Mouse (Mus musculus): ENCODE data around the gene Foxa3.

Gene Foxa3

DNA sequence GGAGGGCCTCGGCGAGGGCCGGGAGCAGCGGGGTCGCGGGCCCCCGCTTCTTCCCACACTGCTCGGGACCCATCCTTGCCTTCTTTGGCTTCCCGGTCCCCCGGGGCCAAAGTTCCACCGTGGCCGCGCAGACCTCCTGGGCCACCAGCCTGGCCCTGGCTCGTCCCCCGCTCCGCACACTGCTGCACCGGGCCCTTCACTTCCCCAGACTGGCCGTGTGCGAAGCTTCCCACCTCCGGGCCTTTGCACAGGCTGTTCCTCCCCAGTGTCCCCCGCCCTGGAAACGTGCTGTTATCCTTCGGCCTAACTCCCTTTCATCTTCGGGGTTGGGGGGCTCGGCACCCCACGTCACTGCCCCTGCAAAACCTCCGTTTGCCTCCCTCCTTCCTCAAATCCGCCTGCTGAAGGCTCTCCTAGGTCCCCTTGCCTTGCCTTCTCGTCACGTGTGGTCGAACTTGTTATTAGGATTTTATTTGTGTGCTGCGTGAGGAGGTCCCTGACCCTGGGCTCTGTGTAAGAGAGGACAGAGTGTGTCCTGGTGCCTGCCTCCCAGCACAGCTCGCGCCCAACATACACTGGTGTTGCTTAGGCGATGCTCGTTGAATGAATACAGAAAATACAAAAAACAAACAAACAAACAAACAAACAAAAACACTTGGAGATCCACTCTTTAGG is 1.4 kb upstream of the Foxa3 start:
- no peak for DNase-seq (ENCODE audit: low read depth, low spot score)

DNA sequence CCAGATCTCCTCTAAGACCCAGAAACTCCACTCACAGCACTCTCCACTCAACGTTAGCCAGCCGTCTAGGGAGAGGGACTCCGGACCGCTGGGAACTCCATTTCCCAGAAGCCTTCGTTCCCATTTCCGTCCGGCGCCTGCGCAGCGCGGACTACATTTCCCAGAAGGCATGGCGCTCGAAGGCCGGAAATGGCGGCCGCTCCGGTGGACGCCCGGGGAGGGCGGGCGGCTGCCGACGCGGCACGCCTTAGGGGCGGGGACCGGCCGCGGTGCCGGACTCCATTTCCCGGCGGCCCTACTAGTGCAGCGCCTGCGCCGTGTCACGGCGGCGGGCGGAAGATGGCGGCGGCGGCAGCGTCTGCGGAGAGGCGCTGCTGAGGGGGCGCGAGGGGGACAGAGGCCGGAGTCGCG is 763 bp upstream of the Foxa3 start, which contains the start of gene Sympk:
Gene Sympk, plus strand, starts transcription at position 282 of the 411 bp plus-strand sequence.
- peak; percentile 94 for DNase-seq (ENCODE audit: low read depth, low spot score)

DNA sequence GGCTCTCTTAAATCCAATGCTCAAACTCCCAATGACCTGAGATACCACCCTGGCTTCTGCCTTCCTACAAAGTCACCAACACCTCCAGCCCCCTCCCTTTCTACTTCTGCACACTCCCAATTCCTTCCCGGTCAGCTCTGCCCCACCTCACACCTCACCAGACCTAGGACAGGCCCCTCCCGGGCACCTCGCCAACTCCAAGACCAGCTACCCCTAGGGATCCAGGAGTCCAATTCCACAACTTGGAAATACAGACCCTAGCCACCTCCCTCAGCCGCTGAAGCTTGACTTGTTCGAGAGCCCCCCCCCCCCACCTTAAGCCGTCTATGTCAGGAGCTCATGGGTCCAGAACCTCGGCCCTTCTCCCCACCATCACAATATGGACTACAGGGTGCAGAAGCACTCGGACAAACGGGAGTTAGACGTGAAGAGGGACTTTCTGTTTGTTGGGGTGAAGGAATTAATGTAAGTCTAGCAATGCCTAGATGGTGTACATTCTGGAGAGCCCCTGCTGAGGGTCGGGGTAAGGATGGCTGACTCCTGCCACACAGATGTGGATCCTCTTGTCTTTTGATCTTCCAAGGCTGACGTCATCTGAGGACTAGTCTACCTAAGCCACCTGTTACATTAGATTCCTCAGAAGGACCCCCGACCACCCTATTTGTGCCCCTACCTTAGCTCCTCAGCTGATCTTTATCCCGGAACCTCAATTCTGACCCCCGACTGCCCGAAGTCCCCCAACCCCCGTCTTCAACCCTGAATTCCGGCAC is 964 bp downstream of the Foxa3 start:
- no peak for DNase-seq (ENCODE audit: low read depth, low spot score)

DNA sequence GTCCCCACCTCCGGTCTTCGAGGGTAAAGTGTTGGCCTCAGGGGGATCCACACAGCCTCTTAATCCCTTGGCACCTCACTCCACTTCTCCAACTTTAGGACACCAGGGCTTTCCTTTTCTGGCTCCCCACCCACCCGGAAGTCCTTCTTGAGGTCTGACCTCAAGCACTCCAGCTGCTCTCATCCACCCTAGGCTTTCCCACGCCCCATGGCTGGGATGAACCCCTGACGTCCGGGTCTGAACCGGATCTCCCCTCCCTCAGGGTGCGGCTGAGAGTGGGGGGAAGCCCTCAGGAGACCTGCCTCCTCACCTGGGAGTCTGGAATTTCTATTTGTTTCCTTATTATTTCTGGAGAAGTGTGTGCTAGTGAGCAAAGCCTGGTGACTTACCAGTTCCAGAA is 2.3 kb downstream of the Foxa3 start:
- DNase-seq (ENCODE audit: low read depth, low spot score): no peak

DNA sequence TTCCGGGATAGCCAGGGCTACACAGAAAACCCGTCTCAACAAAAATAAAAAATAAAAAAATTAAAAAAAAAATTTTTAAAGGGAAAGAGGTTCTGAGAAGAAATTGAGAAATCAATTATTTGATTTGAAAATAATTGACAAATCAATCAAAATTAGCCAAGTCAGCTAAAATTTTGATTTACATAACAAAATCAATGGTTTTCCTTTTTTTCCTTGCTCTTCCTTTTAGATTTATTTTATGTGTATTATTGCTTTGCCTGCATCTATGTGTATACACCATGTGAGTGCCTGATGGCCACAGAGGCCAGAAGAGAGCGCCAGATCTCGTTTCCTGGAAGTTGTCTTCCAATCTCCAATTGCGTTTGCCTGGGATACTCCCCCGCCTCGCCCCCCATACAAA is 5.4 kb downstream of the Foxa3 start:
- no peak for DNase-seq (ENCODE audit: low read depth, low spot score)

DNA sequence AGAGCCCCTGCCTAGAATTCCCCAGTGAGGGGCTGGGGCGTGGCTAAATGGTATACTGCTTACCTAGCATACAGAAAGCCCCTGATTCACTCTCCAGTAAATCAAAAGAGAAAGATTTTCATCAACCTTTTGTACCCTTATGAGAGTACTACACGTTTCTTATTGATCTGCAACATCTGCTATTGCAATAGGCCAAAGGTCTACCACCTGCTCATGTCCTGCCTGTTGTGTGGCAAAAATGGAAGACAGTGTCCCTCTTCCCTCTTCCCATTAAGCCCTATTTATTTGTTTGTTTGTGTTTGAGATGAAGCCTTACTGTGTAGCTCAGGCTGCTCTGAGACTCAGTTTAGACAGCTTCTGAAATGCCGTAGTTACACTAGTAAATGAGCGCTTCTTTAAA is 7.3 kb downstream of the Foxa3 start:
- no peak for DNase-seq (ENCODE audit: low read depth, low spot score)

DNA sequence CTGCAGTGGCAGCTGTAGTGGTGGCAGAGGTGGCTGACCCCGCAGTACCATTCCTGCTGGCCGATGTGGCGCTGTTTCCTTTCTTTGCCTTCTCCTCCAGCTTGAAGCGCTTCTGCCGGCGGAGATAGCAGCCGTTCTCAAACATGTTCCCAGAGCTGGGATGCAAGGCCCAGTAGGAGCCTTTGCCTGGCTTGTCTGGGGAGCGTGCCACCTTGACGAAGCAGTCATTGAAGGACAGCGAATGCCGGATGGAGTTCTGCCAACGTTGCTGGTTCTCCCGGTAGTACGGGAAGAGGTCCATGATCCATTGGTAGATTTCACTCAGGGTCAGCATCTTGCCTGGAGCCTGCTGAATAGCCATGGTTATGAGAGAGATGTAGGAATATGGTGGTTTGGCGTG is 8.9 kb downstream of the Foxa3 start:
- DNase-seq (ENCODE audit: low read depth, low spot score): no peak

DNA sequence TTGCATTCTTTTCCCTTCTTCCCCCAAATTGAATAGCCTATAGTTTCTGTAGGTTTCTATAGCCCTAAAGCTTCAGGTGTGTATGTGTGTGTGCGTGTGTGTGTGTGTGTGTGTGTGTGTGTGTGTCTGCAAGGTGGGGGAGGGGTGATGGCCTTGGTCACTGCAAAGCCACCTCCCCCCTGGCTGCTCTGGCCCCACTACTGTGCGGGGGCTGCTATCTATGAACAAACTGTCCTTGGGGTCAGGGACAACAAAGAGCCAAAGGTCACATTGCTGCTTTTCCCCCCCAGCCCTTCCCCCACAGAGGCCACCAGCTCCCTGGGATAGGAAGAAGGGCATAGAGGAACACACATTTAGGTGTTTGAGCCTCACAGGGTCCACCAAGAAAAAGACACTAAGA is 10.5 kb downstream of the Foxa3 start:
- no peak for DNase-seq (ENCODE audit: low read depth, low spot score)

DNA sequence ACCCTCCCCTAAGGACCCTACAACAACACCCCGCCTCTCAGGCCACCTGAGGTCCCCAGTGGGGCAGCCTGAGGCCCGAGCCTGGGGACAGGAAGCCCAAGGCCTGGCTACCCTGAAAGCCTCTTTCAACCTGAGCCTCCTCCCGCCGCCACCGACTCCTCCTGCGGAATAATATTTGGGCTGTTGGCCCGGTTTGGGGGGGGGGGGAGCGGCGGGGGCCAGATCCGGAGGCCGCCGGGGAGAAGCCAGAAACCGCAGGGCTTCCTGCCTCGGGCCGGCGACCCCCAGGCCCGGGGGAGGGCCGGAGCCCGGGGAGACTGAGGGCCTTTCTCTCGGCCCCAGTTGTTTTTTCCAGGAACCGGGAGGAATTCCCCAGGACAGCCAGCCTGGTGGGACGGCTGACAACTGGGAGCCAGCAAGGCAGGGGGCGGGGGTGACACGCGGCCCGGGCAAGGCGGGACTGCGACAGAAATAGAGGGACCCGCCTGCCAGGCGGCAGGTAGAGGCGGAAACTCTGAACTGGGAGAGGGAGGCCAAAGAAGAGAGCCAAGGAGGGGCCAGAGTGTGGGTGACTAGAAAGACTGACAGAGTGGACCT is 11.2 kb downstream of the Foxa3 start:
- no peak for DNase-seq (ENCODE audit: low read depth, low spot score)

DNA sequence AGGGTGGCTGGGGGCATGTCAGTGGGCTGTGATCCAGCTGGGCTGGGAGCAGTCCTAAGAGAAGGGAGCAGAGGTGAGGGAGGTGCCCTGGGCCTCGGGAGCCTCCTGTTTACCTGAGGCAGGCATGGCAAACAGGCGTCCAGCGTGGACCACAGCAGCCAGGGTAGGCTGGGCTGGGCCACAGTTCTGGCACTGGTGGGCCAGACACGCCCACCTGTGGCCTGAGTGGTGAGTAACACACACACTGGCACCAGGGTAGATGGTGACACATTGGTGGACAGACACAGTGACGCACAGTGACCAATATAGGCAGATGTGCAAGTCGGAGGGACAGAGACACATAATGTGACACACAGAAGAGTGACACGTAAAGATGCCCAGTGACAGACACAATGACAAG is 12.8 kb downstream of the Foxa3 start:
- no peak for DNase-seq (ENCODE audit: low read depth, low spot score)

DNA sequence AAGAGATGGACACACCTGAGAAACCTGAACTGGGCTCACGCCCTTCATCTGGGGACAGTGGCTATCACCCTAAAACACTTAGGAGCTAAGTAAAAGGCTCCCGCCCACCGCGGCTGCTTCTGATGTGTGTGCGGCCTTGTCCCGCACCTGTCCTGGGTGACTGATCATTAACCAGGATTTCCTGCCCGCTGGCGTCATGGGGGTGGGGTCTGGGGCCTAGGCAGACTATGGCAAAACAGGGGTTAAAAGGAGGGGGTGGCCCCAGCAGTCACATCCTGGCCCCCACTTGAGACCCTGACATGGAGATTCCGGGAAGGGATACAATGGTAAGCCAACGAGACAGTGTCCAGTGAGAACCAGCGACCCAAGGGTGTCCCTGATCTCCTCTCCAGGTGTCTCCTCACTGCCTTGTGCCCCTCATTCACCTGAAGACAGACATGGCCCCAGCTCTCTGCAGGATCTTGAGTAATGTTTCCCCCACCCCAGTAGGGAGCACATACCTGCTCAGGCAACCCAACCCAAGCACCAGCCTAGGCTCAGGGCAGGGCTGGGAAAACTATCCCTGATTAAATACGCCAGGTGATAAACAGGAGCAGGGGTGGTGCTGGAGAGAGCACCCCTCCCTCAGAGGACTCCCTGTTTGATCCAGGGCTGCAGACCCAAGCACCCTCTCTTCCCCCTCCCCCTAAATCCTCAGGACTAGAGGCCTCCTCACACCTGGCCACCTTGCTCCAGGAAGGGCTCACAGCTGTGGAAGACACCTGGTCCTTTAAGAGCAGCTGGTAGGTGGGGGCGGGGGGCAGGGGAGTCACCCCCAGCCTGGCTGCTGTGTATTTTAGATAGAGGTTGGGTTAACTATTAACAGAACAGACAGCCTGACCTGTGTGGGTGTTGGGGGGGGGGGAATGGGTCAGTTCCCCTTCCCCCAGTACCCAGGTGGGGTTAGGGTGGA is 16.0 kb downstream of the Foxa3 start:
- no peak for DNase-seq (ENCODE audit: low read depth, low spot score)

DNA sequence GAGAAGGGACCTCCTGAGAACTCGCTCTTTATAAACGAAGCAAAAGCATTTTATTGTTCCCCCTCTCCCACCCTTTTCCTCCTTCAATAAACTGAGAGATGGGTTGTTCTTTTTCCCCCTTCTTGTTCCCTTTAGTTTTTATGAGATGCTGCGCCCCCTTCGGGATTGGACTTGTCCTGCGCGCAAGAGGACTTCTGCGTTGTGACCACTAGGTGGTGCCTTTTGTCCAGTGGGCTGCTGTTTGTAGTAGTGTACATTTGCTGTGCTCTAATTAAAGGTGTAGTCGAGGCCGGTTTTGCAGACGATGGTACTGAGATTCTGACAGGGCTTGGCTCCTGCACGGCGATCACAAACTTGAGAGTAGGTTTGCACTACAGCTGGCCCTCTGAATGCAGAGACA is 16.9 kb downstream of the Foxa3 start:
- peak; percentile 82 for DNase-seq (ENCODE audit: low read depth, low spot score)

DNA sequence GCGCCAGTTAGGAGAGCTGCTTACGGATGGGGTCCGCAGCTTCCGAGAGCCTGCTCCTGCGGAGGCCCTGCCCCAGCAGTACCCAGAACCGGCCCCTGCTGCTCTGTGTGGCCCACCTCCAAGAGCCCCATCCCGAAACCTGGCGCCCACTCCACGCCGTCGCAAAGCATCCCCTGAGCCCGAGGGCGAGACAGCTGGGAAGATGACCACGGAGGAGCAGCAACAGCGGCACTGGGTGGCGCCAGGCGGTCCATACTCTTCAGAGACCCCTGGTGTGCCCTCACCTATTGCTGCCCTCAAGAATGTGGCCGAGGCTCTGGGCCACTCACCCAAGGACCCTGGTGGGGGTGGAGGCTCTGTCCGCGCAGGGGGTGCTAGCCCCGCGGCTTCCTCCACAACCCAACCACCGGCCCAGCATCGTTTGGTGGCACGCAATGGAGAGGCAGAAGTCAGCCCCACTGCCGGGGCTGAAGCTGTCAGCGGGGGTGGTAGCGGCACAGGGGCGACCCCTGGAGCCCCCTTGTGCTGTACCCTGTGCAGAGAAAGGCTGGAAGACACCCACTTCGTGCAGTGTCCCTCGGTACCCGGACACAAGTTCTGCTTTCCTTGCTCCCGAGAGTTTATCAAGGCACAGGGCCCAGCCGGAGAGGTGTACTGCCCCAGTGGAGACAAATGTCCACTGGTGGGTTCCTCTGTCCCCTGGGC is 17.8 kb downstream of the Foxa3 start:
- no peak for DNase-seq (ENCODE audit: low read depth, low spot score)

DNA sequence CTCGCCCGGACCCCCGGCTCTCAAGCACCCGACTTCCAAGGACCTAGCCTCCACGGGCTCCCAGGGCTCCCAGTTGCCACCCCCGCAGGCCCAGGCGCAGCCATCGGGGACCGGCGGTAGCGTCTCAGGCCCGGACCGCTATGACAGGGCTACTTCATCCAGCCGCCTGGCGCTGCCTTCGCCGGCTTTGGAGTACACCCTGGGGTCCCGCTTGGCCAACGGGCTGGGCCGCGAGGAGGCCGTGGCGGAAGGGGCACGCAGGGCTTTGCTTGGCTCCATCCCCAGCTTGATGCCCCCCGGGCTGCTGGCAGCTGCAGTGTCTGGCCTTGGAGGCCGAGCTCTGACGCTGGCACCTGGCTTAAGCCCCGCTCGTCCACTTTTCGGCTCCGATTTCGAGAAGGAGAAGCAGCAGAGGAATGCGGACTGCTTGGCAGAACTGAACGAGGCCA is 18.7 kb downstream of the Foxa3 start:
- no peak for DNase-seq (ENCODE audit: low read depth, low spot score)

DNA sequence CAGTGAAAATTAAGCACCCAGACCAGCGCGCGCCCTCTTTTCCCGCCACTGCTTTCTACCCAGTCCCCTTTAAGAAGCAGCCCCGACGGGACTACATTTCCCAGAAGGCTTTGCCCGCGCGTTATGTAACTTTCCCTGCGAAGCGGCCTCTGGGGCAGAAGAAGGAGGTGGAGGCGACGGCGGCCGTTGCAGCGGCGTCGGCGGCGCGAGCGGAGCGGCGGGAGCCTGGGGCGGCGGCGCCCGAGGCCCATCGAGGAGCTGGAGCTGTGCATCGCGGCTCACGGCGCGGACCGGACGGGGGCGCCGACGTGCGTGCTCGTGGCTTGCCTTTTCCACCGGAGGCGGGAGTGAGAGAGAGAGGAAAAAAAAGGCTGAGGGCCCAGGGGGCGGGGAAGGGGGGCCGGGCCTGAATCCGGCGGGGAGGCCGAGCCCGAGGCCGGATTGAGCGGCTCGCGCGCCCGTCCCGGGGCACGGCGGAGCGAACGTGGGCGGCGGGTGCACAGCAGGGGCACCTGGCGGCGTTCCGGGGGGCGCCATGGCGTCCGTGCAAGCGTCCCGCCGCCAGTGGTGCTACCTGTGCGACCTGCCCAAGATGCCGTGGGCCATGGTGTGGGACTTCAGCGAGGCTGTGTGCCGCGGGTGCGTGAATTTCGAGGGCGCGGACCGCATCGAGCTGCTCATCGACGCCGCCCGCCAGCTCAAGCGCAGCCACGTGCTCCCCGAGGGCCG is 19.3 kb downstream of the Foxa3 start, which contains the start of gene Irf2bp1:
Gene Irf2bp1, plus strand, starts transcription at position 143 of the 729 bp plus-strand sequence.
- DNase-seq (ENCODE audit: low read depth, low spot score): peak; percentile 85

DNA sequence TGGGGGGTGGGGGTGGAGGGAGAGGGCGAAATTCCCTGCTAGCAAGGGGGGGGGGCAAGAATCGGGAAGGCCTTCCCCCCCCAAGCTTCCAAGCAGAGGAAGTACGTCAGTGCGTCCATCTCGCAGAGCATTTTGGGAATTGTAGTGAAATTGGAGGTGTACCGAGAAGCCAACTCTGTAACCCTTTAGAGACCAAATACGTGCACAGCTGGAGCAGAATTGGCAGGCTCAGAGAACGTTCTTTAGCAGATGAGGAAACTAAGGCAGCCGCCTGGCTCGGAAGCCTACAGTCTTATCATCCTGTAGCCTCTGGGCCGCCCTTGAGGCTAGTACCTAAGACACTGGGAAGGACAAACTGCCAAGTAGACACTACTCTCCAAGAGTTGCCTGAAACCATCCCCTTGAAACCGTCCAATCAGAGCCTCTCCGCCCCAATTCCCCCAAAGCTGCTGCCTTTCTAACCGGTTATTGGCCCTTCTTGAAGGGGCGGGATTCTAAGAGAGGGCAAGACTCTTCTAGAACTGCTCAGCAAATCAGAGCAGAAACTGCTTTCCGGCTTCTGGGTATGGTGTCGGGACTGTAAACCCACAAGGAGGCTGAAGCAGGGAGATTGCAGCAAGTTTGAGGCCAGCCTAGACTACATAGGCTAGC is 20.4 kb downstream of the Foxa3 start:
- peak; percentile 73 for DNase-seq (ENCODE audit: low read depth, low spot score)

DNA sequence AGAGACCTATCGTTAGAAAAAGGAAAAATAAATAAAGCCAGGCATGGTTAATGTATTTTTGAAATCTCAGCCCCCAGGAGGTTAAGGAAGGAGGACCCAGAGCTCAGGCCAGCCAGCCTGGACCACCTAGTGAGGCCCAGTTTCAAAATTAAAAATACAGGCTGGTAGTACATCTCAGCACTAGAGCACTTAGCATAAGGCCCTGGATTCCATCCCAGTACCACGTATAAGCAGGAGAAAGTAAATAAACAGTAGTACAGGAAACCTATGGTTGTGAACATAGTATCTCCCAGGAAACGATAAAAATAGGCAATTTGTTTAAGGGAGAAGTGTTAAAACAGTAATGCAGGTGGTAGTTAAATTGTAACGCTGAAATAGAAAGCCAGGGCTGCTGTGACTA is 21.2 kb downstream of the Foxa3 start:
- no peak for DNase-seq (ENCODE audit: low read depth, low spot score)

DNA sequence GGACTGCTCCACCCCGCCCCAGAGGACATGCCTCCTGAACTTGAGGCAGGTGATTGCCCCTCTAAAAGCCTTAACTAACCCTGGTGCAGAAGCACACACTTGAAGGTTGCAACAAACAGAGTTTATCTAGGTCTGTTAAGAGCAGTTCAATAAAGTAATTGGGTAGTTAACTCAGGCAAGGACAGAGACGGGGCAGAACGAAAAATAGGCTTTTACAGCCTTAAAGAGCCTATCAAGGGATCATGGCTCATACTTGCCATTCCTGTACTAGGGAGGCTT is 21.6 kb downstream of the Foxa3 start:
- DNase-seq (ENCODE audit: low read depth, low spot score): no peak

DNA sequence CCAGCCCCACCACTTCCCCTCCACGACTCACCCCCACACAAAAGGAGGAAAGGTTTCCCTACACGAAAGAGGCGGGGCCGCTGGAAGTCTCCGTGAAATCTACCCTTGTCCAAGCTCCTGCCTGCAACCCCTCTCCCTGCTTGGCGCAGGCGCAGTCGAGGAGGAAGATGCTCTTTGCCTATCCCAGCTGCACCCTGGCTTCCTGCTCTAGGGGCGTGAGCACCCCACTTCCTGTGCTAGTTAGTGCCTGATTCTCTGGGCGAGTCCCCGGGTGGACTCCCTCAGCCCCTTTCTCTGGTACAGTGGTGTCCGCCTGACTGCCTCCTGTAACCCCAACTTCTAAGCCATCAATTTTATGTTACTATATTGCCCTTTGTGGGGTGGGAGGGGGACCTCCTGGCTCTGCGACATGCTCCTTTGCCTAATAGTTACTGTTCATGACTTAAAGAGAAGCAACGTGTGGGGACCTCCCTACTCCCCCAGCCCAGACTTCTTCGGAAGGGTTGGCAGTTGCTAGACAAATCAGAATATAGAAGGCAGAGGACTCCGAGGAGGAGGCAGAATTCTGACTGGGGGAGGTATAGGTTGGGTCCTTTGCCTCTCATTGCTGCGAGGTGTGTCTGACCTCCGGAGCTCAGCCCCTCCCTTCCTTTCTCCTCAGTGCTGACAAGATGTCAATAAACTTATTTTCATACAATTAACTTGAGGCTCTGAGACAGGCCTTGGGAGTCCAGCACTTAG is 22.1 kb downstream of the Foxa3 start:
- DNase-seq (ENCODE audit: low read depth, low spot score): no peak
